Mouse (Mus musculus) lung, adult 2 months (tissue): Measurements from ENCODE around the gene Cox14.

ENCODE experiments used
- CTCF ChIP-seq: fragments of 200-500 bp; IDR thresholded peaks from 2 replicates; pipeline ENCODE4 v1.5.1; 2011; ENCODE audit warnings: mild to moderate bottlenecking, low read length, control low read depth; ENCODE audit not compliant: insufficient read depth
- POLR2A ChIP-seq: fragments of 200-500 bp; IDR thresholded peaks from 2 replicates; pipeline ENCODE4 v1.6.1; 2011; ENCODE audit warnings: low read depth, mild to moderate bottlenecking, control low read depth, low read length, borderline replicate concordance; ENCODE audit errors: extremely low read depth

DNA sequence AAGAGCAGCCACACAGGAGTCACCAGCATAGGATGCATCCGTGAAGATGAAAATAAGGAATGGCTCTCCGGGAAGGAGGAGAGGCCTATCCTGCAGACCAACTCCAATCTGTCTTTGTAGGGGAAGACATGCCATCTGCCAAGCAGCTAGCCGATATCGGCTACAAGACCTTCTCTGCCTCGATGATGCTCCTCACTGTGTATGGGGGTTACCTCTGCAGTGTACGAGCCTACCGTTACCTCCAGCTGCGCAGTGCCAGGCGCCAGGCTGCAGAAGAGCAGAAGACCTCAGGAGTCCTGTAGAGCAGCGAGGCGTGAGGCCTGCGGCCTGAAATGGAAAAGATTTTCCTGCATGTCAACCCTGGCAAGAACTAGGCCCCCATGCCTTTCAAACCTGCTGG lies 2.1 kb downstream of the Cox14 start:
- no peak for TF ChIP-seq POLR2A
- no peak for TF ChIP-seq CTCF
